Mouse (Mus musculus): ENCODE results near the gene Rhbdl1. TPM values are rescaled to one million over a fixed set of nuclear protein-coding genes. Genes with fewer than 3 reads are reported as not detected.

Rhbdl1 gene
- polyA plus RNA-seq, 1 experiment = 0.67 TPM

DNA sequence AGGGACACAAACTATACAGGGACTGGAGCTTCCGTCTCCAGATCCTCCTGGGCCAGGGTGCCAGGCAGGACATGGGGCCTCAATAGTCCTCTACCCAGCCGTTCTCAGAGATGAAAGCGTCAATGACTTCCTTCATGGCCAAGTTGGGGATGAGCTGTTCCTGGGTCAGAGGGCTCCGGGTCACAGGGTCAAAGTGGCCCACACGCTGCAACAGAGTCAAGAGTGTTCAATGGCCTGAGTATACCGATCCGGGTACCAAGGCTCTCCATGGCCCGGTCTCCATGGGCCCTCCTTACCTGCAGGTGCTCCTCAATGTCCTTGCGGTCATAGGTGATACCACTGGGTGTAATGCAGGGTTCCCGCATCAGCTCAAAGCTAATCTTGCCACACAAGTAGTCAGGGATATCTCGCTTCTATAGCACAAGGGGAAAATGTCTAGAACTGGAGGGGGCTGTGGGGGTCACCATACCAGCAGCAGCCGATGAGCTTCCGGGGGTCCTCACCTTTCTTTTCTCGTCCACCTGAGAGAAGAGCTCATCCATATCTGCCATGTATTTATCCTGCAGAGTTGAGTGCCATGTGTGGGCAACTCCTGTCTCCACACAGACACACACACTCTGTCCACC lies 6.2 kb downstream of the Rhbdl1 start:
- H3ac ChIP-seq (ENCODE audit: control insufficient read depth, insufficient read length) = no peak overlapping the region
- H3K79me2 ChIP-seq (ENCODE audit: control insufficient read depth, insufficient read depth) = peaks cover 37% of the 10 kb centered on the region
- H3K27me3 ChIP-seq (ENCODE audit: control insufficient read depth, insufficient read depth, insufficient read length) = no peaks in the 10 kb centered on the region
- H3K4me3 ChIP-seq = peak overlapping the region; percentile 52
- no peaks in the 10 kb centered on the region for H3K36me3 ChIP-seq (ENCODE audit: control insufficient read depth, insufficient read depth)
- peak; percentile 9 for TF ChIP-seq POLR2A (IDR thresholded peaks at IDR 0.05; ENCODE audit: insufficient read length, low read depth)
- no peak for TF ChIP-seq MYOG (IDR thresholded peaks at IDR 0.05; ENCODE audit: control insufficient read depth in 1 of 3, insufficient read depth in 1 of 3, insufficient read length in 2 of 3, low read depth in 2 of 3)
- H3K4me2 ChIP-seq (ENCODE audit: low read depth) = peak overlapping the region; percentile 94

DNA sequence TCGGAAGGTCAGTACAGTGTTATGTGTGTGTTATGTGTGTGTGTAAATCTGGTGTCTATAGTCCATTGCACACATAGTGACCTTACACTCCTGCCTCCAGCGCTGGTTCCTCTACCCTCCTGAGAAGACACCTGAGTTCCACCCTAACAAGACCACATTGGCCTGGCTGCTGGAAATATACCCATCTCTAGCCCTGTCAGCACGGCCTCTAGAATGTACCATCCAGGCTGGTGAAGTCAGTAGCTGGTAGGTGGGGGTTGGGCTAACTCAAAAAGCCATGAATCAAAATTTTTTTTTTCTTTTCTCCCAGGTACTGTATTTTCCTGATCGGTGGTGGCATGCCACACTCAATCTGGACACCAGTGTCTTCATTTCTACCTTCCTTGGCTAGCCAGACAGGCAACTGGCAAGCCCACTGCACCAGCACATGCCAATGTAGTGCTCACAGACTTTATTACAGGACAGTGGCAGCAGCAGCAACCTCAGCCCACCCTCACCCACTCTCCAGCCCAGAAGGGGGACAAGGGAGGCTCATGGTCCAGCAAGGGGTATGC lies 6.8 kb downstream of the Rhbdl1 start:
- H3K36me3 ChIP-seq (ENCODE audit: control insufficient read depth, insufficient read depth) = no peaks in the 10 kb centered on the region
- no peak overlapping the region for H3ac ChIP-seq (ENCODE audit: control insufficient read depth, insufficient read length)
- no peak for TF ChIP-seq CEBPB (IDR thresholded peaks at IDR 0.05; ENCODE audit: insufficient read depth, poor library complexity, severe bottlenecking)
- no peak for TF ChIP-seq E2F4 (IDR thresholded peaks at IDR 0.05; ENCODE audit: insufficient read depth)
- TF ChIP-seq POLR2A (IDR thresholded peaks at IDR 0.05; ENCODE audit: insufficient read length, low read depth) = peak; percentile 26
- no peak for TF ChIP-seq MYOG (IDR thresholded peaks at IDR 0.05; ENCODE audit: control insufficient read depth in 1 of 3, insufficient read depth in 1 of 3, insufficient read length in 2 of 3, low read depth in 2 of 3)
- no peak for TF ChIP-seq TCF3 (IDR thresholded peaks at IDR 0.05; ENCODE audit: insufficient read length, low read depth)
- no peak for TF ChIP-seq MAX (IDR thresholded peaks at IDR 0.05; ENCODE audit: low read depth)
- peak overlapping the region; percentile 32 for H3K4me3 ChIP-seq
- no peak overlapping the region for H3K4me2 ChIP-seq (ENCODE audit: low read depth)
- H3K27me3 ChIP-seq (ENCODE audit: control insufficient read depth, insufficient read depth, insufficient read length) = no peaks in the 10 kb centered on the region
- peaks cover 37% of the 10 kb centered on the region for H3K79me2 ChIP-seq (ENCODE audit: control insufficient read depth, insufficient read depth)

DNA sequence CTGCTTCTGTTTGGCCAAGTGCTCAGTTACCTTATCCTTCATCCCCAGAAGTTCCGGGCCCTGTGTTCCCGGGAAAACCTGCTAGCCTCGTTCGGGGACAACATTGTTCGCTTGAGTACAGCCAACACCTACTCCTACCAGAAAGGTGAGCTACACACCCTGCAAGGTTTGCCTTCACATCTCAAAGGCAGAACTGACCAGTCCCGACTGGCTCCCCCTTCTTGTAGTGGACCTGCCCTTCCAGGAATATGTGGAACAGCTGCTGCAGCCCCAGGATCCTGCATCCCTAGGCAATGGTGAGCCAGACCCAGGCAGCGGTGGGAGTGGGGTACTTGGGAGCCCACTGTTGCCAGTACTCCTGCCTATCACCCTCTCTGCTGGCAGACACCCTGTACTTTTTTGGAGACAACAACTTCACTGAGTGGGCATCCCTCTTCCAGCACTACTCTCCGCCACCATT lies 7.5 kb downstream of the Rhbdl1 start:
- TF ChIP-seq POLR2A (IDR thresholded peaks at IDR 0.05; ENCODE audit: insufficient read length, low read depth) = peak; percentile 13
- no peak for TF ChIP-seq MYOD1 (IDR thresholded peaks at IDR 0.05; ENCODE audit: control insufficient read depth in 1 of 3, insufficient read length in 2 of 3, low read depth in 2 of 3)
- no peak for TF ChIP-seq TCF3 (IDR thresholded peaks at IDR 0.05; ENCODE audit: insufficient read length, low read depth)
- no peak for TF ChIP-seq MYOG (IDR thresholded peaks at IDR 0.05; ENCODE audit: control insufficient read depth in 1 of 3, insufficient read depth in 1 of 3, insufficient read length in 2 of 3, low read depth in 2 of 3)
- no peak for TF ChIP-seq TCF12 (IDR thresholded peaks at IDR 0.05; ENCODE audit: insufficient read depth, poor library complexity, severe bottlenecking)
- peak; percentile 74 for TF ChIP-seq POLR2AphosphoS2 (IDR thresholded peaks at IDR 0.05; ENCODE audit: insufficient read length, low read depth)
- no peak for TF ChIP-seq E2F4 (IDR thresholded peaks at IDR 0.05; ENCODE audit: insufficient read depth)
- no peak for TF ChIP-seq MAX (IDR thresholded peaks at IDR 0.05; ENCODE audit: low read depth)
- no peak for TF ChIP-seq REST (IDR thresholded peaks at IDR 0.05; ENCODE audit: insufficient read depth, insufficient read length)
- no peak for TF ChIP-seq CEBPB (IDR thresholded peaks at IDR 0.05; ENCODE audit: insufficient read depth, poor library complexity, severe bottlenecking)
- peak overlapping the region; percentile 13 for H3ac ChIP-seq (ENCODE audit: control insufficient read depth, insufficient read length)
- no peaks in the 10 kb centered on the region for H3K27me3 ChIP-seq (ENCODE audit: control insufficient read depth, insufficient read depth, insufficient read length)
- peak overlapping the region; percentile 32 for H3K4me3 ChIP-seq
- H3K36me3 ChIP-seq (ENCODE audit: control insufficient read depth, insufficient read depth) = no peaks in the 10 kb centered on the region
- peaks cover 35% of the 10 kb centered on the region for H3K79me2 ChIP-seq (ENCODE audit: control insufficient read depth, insufficient read depth)
- H3K4me2 ChIP-seq (ENCODE audit: low read depth) = peak overlapping the region; percentile 62

DNA sequence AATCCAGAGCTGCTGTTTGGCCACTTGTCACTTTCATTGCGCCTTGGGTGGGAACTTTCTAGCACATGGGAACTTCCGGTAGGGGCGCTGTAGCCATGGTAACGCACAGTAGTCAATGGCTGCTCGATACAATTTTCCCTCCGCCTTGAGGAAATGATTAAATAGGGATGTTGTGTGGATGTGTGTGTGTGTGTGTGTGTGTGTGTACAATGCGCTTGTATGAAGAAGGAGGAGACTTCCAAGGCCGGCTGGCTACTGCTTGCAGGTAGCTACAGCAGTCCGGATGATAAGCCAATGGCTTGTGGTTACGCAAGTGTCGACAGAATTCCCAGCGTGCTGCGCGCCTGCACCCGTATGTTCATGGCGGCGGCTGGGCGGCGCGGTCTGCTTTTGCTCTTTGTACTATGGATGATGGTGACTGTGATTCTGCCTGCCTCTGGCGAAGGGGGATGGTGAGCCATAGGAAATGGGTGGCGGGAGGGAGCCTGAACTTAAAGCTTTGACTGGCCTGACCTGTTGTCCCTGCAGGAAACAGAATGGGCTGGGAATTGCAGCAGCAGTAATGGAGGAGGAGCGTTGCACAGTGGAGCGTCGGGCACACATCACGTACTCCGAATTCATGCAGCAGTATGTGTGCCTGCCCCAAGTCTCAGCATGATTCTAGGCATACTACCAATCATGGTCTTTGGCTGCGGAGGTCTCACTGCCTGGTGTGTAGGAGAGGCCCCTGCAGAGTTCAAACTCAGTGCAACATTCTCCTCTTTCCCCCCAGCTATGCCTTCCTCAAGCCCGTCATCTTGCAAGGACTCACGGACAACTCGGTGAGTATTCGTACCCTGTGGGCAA lies 8.2 kb downstream of the Rhbdl1 start, which contains the start of gene Jmjd8:
Gene Jmjd8 (plus strand): TSS at position 156 of the 846 bp plus-strand sequence.
- peak within 1 kb of the TSS; percentile 62 for H3K4me2 ChIP-seq (ENCODE audit: low read depth)
- H3K79me2 ChIP-seq (ENCODE audit: control insufficient read depth, insufficient read depth) = peaks cover 28% of the 10 kb centered on the region
- TF ChIP-seq CEBPB (IDR thresholded peaks at IDR 0.05; ENCODE audit: insufficient read depth, poor library complexity, severe bottlenecking) (0 out of 2 replicates have a peak, but pooled peaks have one; percentile 19), POLR2A (IDR thresholded peaks at IDR 0.05; ENCODE audit: insufficient read length, low read depth) (peak; percentile 74), REST (IDR thresholded peaks at IDR 0.05; ENCODE audit: insufficient read depth, insufficient read length) (no peak), POLR2AphosphoS2 (IDR thresholded peaks at IDR 0.05; ENCODE audit: insufficient read length, low read depth) (peak; percentile 74)
- peak within 1 kb of the TSS; percentile 13 for H3ac ChIP-seq (ENCODE audit: control insufficient read depth, insufficient read length)
- no peaks in the 10 kb centered on the region for H3K36me3 ChIP-seq (ENCODE audit: control insufficient read depth, insufficient read depth)
- no peaks in the 10 kb centered on the region for H3K27me3 ChIP-seq (ENCODE audit: control insufficient read depth, insufficient read depth, insufficient read length)
- H3K4me3 ChIP-seq = peak within 1 kb of the TSS; percentile 32

DNA sequence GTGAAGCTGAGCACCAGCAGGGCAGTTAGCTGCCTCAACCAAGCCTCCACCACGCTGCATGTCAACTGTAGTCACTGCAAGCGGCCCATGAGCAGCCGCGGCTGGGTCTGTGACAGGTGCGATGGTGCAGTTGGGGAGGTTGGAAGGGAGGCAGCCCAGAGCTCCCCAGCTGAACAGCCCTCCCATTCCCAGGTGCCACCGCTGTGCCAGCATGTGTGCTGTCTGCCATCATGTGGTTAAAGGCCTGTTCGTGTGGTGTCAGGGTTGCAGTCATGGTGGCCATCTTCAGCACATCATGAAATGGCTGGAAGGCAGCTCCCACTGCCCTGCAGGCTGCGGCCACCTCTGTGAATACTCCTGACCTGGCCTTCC lies 8.9 kb downstream of the Rhbdl1 start:
- H3K4me2 ChIP-seq (ENCODE audit: low read depth) = peak overlapping the region; percentile 62
- H3K4me3 ChIP-seq = peak overlapping the region; percentile 32
- peaks cover 23% of the 10 kb centered on the region for H3K79me2 ChIP-seq (ENCODE audit: control insufficient read depth, insufficient read depth)
- H3K27me3 ChIP-seq (ENCODE audit: control insufficient read depth, insufficient read depth, insufficient read length) = no peaks in the 10 kb centered on the region
- TF ChIP-seq MYOG (IDR thresholded peaks at IDR 0.05; ENCODE audit: control insufficient read depth in 1 of 3, insufficient read depth in 1 of 3, insufficient read length in 2 of 3, low read depth in 2 of 3) (peak in 2 of 3 experiments; percentile 12 to 54), SRF (IDR thresholded peaks at IDR 0.05; ENCODE audit: control insufficient read depth, insufficient read length, low read depth) (no peak), POLR2AphosphoS2 (IDR thresholded peaks at IDR 0.05; ENCODE audit: insufficient read length, low read depth) (peak; percentile 74), MAX (IDR thresholded peaks at IDR 0.05; ENCODE audit: low read depth) (no peak), MYOD1 (IDR thresholded peaks at IDR 0.05; ENCODE audit: control insufficient read depth in 1 of 3, insufficient read length in 2 of 3, low read depth in 2 of 3) (peak in 1 of 3 experiments; percentile 3), POLR2A (IDR thresholded peaks at IDR 0.05; ENCODE audit: insufficient read length, low read depth) (no peak)
- H3ac ChIP-seq (ENCODE audit: control insufficient read depth, insufficient read length) = no peak overlapping the region
- H3K36me3 ChIP-seq (ENCODE audit: control insufficient read depth, insufficient read depth) = no peaks in the 10 kb centered on the region
